Mouse (Mus musculus) heart, adult 2 months (tissue): ENCODE results near the gene Gm20517.

ENCODE experiments used
- CTCF ChIP-seq: fragments of 200-600 bp; IDR thresholded peaks from 2 replicates; pipeline ENCODE4 v1.8.1; 2022; ENCODE audit warnings: antibody characterized with exemption, mild to moderate bottlenecking, moderate library complexity
- EP300 ChIP-seq: fragments of 200-500 bp; IDR thresholded peaks from 2 replicates; pipeline ENCODE4 v1.6.1; 2011; ENCODE audit warnings: low read depth, low read length, control low read depth; ENCODE audit not compliant: insufficient read depth
- POLR2A ChIP-seq: fragments of 200-500 bp; IDR thresholded peaks from 2 replicates; pipeline ENCODE4 v1.6.1; 2011; ENCODE audit warnings: mild to moderate bottlenecking, low read depth, low read length, control low read depth; ENCODE audit not compliant: insufficient read depth

DNA sequence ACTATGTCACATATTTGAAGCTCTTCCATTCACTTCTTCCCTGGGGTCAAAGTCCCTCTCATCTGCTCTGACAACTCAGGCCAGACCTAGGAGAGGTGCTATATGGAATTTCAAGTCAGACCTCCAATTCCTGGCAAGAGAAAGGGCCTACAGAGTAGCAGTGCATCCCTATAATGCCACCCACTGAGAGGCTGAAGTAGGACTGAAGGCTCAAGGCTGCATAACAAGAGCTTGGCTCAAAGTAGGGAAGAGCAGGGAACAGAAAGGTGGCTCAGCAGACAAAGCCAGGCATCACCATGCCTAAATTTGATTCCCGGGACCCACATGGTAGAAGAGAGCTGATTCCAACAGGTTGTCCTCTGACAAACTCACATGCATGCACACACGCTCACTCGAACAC, 80.3 kb downstream of the Gm20517 start:
- no peak for TF ChIP-seq CTCF
- TF ChIP-seq POLR2A, result no peak
- no peak for TF ChIP-seq EP300
